Mouse (Mus musculus): ENCODE measurements at regions not wholly inside any gene's neighbourhood (a gene's known extent, or its start where the extent isn't known, plus 50 kb on each side); places are given as distances from the start of the nearest gene placed in this dataset.
A peak's percentile ranks its signal among the peaks of the same experiment; 100 is the strongest.

GRCm38 (mm10) chr1:23034271-23034670 is 67.8 kb downstream of the 4933415F23Rik start:
- DNase-seq: no peak

DNA sequence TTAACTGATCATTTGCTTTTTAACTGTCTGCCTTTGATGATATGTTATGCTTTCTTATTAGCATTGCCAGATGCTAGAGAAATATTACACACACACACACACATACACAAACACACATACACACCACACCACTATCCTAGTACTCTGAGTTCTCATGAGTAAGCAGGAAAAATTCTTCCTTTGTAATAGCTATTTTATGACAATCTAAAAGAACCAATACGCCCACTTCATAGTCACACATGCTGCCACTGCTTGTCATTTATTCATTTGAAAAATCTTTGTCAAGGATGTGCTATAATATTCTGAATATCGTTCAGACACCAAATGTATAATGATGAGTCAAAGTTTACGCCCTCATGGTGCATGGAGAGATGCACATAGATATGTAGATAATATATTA is 78.5 kb downstream of the 4933415F23Rik start:
- no peak for DNase-seq

DNA sequence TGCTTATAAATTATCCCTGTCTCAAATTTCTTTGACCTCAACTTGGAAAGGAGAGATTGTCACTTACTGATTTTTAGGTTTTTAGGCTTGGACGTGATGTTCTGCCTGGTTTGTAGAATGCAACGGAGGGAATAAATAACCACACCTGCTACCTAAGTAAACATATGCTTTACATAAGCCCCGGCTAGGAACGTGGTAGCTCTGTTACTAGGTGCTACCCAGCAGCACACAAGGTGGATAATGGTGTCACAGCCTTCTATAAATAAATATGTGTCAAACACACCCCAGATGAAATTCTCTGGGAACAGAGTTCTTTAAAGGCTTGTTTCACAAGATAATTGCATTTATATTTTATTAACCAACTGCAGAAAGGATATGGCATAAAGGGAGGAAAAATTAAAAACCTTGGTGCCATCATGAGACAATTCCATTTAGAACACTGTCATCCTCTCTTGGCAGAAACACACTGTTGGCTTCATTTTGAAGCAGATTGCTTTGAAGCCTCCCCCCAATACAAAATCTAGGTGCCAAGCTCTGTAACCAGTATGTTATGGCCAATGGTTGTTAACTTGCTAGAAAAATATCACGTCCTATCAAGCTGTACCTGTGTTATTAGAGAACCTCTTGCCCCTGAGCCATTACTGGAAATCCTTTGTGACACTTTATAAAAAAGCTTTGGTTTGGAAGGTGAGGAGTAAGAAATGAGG is 94.1 kb downstream of the 4933415F23Rik start:
- no peak for DNase-seq

DNA sequence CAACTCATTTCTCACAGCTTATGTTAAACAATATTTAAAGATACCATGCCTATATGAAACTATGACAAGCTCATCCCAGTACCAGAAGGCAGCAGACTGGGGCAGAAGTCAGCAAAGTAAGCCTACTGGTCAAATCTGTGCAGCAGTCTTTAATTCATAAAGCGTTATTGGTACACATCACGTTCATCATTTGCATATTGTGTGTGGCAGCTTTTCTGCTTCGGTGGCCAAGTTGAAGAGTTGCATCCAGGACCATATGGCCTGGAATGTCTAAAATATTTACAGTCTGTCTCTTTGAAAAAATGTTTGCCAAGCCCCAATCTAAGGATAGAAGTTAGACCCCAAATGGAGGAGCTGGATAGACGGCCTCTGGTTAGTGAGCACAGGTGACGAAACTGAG is 97.2 kb downstream of the 4933415F23Rik start:
- DNase-seq: no peak

- no peak for DNase-seq
These were observed 105.4 kb downstream of the 4933415F23Rik start for GRCm38 (mm10) chr1:22996665-22997064.

DNA sequence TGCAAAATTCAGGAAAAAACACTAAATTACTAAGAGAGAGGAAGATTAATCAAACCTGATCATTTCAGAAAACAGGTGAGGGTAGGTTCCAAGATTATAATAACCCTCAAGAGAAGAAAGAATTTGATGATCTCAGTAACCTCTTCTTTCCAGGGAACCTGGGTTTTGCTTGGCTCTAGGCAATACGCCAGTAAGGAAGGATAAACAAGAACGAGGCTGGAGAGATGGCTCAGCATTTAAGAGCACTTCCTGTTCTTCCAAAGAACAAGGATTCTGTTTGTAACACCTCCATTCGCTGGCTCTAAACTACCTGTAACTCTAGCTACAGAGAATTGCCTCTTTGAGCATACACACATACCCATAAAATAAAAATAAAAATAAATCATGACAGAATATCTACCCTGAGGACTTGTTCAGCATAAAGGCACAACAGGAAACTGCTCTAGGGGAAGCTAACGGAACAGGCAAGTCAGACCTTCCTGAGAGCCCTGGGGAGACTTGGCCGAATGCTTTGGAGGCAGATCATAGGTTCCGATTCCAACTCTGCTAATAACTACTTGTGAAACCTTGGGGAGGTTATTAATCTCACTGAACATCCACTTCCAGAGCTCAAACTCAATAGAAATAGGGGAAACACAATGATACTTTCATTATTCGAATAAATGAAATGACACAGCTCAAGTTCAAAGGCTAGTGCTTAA is 112.4 kb downstream of the 4933415F23Rik start:
- DNase-seq: no peak

GRCm38 (mm10) chr1:22987521-22987920 is 114.5 kb downstream of the 4933415F23Rik start:
- DNase-seq: no peak

DNA sequence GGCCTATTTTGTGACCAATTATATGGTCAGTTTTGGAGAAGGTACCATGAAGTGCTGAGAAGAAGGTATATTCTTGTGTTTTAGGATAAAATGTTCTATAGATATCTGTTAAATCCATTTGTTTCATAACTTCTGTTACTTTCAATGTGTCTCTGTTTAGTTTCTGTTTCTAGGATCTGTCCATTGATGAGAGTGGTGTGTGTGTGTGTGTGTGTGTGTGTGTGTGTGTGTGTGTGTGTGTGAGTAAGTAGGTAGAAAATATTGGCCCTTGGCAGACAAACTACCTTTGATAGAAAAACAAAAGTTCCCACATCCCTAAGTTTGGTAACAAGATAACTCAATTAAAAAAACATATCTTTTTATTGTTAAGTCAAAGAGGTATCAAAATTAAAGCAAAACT is 117.8 kb downstream of the 4933415F23Rik start:
- peak in 1 of 2 experiments; percentile 53 for DNase-seq

- DNase-seq: peak in 1 of 2 experiments; percentile 2
These were observed 127.1 kb downstream of the 4933415F23Rik start for GRCm38 (mm10) chr1:22974917-22975316.

DNA sequence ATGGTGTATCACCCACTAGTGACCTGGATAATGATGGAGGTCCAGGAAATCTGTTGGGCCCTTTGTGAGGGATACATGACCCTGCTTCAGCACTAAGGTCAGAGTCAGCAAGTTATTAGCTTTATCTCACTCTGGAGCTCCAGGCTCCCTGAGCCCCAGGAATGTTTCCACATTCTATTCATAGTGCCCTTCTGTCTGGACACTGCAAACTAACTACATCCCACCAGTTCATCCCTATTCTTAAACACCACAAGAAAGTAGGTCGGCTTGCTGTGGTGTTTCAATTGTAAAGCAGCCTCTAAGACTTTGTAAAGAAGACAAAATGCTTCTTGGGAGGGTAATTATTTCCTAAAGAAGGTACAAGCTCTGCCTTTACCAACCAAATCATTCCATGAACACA is 138.2 kb upstream of the Rims1 start:
- no peak for DNase-seq

DNA sequence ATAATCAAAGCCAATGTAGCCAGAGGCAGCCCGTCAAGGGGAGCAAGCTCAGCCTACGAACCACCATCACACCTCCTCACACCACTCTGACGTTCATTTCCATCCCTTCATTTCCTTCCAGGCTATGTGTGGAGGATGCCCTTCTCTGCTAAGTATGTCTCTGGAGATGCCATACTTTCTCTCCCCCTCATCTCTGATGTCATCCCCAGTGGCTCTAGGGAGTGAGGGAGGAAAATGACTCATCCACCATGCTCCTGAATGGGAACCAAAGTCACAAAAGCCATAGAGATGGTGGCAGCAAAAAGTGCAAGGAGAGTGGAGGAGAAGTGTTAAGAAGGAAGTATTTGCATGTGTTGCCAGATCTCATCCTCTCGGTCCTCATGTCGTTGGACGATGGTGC is 134.0 kb upstream of the Rims1 start:
- DNase-seq: no peak

GRCm38 (mm10) chr1:22931147-22931896 is 125.5 kb upstream of the Rims1 start:
- DNase-seq: no peak

GRCm38 (mm10) chr1:22902992-22903391 is 97.2 kb upstream of the Rims1 start:
- no peak for DNase-seq

DNA sequence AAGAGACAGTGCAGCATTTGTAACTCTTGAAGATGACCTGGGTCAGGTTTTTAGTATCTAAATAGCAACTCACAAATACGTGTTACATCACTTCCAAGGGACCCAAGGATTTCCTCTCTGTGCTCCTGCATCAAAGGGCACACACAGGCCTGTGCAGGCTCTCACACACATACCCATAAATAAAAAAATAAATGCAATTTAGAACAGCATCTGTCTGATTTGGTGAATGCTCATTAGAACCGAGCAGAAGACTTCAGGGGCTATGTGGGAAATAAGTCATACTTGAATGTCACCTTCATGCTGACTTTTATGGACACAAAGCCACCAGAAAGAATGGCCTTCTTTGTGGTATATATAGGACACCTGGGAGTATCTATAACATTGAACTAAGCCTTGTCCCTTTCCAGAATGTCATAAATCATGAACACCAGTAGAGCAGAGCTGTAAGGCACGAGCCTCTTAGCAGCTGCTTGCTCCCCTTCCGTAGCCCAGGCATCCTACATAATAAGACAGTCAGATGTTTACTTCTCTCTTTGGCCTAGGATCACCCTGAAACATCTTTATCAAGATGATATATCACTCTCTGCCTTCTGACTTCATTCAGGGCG is 95.3 kb upstream of the Rims1 start:
- DNase-seq: no peak

DNA sequence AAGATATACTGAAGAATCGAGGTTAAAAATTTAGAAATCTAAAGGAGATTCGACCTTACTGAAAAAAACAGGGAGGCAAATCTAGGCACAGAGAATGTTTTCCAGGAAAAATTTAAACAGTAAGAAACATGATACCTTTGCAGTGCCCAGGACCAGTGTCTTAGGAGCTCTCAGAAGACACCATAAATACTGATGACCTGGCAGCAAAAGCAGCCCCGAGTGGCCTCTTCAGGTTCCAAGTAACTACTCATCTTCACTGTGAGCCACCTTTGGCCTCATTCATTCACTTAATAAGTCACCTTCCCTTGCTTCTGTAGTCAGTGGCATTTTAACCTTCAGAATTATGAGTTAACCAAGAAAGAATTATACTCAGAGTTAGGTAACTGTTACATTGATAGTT is 89.3 kb upstream of the Rims1 start:
- peak; percentile 40 to 45 for DNase-seq

DNA sequence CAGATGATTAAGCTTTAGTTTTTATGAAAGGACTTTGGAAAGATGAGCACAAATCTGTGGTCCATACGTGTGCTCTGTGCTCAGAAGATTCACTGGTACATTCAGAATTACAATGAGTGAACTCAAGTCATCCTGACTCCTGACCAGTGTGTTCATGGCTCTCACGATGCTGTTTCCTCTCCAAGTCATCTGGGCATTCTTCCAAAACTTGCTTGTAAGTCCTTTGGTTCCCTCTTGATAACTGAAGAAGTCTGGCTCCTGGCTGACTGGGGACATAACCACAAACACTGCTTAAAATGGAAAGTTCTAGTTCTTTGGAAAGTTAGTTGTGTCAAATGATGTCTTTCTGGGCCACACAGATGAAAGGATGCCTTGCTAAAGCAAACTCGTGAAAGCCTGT is 57.2 kb upstream of the Rims1 start:
- no peak for DNase-seq
